Mouse (Mus musculus) liver, embryonic 14.5 days (tissue): ENCODE data around the gene Gm45194.

Source experiments
- CTCF ChIP-seq: IDR thresholded peaks from 2 replicates; pipeline ENCODE4 v1.5.1; 2016; ENCODE audit warnings: antibody characterized with exemption, low read depth, control low read depth
- EP300 ChIP-seq: IDR thresholded peaks from 2 replicates; pipeline ENCODE4 v1.6.1; 2016; ENCODE audit warnings: antibody characterized with exemption, low read depth

GRCm38 (mm10) chrX:111894321-111895050 lies 3.3 kb downstream of the Gm45194 start:
- no peak for TF ChIP-seq CTCF
- no peak for TF ChIP-seq EP300
